Mouse (Mus musculus): ENCODE results near the gene Dgkz.

DNA sequence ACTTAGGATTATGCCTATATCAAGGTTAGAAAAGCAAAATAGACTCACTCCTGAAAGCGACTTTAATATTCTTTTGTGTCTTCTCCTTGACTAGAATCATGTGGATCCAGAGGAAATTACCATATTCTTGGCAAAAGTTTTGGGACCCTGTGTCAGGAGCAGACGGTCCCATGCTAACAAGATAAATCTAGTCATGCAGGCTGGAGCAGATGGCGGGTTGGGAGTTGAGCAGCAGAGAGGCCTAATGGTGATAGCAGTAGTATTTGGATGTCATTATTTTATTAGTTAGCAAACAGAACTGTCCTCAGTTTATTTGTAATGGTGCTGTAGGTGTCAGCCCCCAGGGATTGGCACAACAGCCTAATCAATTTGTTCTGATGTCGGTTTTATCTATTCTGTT lies 91.7 kb downstream of the Dgkz start:
- TF ChIP-seq CTCF (IDR thresholded peaks at IDR 0.05; ENCODE audit: control insufficient read depth, insufficient read depth, insufficient read length) (no peak), MYOG (IDR thresholded peaks at IDR 0.05; ENCODE audit: control insufficient read depth, extremely low read depth, insufficient read length) (no peak), MAX (IDR thresholded peaks at IDR 0.05) (no peak), CEBPB (IDR thresholded peaks at IDR 0.05; ENCODE audit: low read depth) (no peak), FOSL1 (IDR thresholded peaks at IDR 0.05; ENCODE audit: insufficient read depth, low read length, poor library complexity, severe bottlenecking) (no peak)

Data from C2C12 (cell line).